Mouse (Mus musculus) urinary bladder, postnatal 25 days (tissue): ENCODE measurements around the gene Hc.

ENCODE experiments used
- DNase-seq: peaks from one replicate; pipeline ENCODE4 v3.0.0; 2022; ENCODE audit warnings: low spot score

Gene Hc

GRCm38 (mm10) chr2:34954344-34954743, 106.9 kb downstream of the Hc start:
- DNase-seq: no peak

- no peak for DNase-seq
These were observed 107.6 kb downstream of the Hc start for GRCm38 (mm10) chr2:34953547-34954116.

- no peak for DNase-seq
These were observed 108.2 kb downstream of the Hc start for GRCm38 (mm10) chr2:34953018-34953417.

GRCm38 (mm10) chr2:34951469-34951868, 109.8 kb downstream of the Hc start:
- DNase-seq: no peak

- no peak for DNase-seq
These were observed 112.6 kb downstream of the Hc start for GRCm38 (mm10) chr2:34948622-34949021.

GRCm38 (mm10) chr2:34946046-34946445, 115.2 kb downstream of the Hc start:
- DNase-seq: no peak

- no peak for DNase-seq
These were observed 115.7 kb downstream of the Hc start for GRCm38 (mm10) chr2:34945580-34945979.

- peak; percentile 34 for DNase-seq
These were observed 116.5 kb downstream of the Hc start for GRCm38 (mm10) chr2:34944761-34945160.

GRCm38 (mm10) chr2:34943556-34944120, 117.6 kb downstream of the Hc start:
- no peak for DNase-seq

GRCm38 (mm10) chr2:34941061-34941675, 120.1 kb downstream of the Hc start:
- no peak for DNase-seq

GRCm38 (mm10) chr2:34940246-34940645, 121.0 kb downstream of the Hc start:
- DNase-seq: no peak

- DNase-seq: no peak
These were observed 122.7 kb downstream of the Hc start for GRCm38 (mm10) chr2:34938269-34939208.

- DNase-seq: no peak
These were observed 123.8 kb downstream of the Hc start for GRCm38 (mm10) chr2:34937460-34937859.
